Mouse (Mus musculus) T-helper 2 cell (primary cell): Measurements from ENCODE around the gene Gm13090.

ENCODE experiments used
- in situ Hi-C: fragments of 300-600 bp; cut with MboI, MseI; formaldehyde crosslinking; loops from one replicate; pipeline ENCODE4 v1.15.1; 2025; ENCODE audit warnings: high pct_unique_total_duplicates

Gene Gm13090

GRCm38 (mm10) chr4:151089270-151089669, at the start of gene Gm13090:
Gm13090 (plus strand) TSS chr4:151089570.
- in situ Hi-C loops = no loop called here

- in situ Hi-C loops = no loop called here
Observed at GRCm38 (mm10) chr4:151041506-151041905, 47.9 kb upstream of the Gm13090 start.

DNA sequence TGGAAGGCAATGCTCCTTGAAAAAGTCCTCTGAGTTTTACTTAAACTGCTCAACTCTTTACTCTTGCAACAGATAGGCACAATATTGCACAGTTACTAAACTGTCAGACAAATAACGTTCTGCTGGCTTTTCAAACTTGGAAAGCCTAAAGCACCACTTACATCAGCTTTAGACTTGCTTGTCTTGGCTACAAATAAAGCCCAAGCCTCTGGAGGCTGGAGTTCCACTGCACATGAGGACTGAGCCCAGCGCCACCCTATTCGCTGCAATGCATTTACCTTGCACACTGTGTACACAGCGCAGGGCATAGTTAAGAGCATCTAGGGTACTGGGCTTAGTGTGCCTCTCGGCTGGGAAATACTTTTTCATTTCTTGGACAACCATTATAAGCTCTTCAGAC, 46.1 kb upstream of the Gm13090 start:
- in situ Hi-C loops = no loop called here

DNA sequence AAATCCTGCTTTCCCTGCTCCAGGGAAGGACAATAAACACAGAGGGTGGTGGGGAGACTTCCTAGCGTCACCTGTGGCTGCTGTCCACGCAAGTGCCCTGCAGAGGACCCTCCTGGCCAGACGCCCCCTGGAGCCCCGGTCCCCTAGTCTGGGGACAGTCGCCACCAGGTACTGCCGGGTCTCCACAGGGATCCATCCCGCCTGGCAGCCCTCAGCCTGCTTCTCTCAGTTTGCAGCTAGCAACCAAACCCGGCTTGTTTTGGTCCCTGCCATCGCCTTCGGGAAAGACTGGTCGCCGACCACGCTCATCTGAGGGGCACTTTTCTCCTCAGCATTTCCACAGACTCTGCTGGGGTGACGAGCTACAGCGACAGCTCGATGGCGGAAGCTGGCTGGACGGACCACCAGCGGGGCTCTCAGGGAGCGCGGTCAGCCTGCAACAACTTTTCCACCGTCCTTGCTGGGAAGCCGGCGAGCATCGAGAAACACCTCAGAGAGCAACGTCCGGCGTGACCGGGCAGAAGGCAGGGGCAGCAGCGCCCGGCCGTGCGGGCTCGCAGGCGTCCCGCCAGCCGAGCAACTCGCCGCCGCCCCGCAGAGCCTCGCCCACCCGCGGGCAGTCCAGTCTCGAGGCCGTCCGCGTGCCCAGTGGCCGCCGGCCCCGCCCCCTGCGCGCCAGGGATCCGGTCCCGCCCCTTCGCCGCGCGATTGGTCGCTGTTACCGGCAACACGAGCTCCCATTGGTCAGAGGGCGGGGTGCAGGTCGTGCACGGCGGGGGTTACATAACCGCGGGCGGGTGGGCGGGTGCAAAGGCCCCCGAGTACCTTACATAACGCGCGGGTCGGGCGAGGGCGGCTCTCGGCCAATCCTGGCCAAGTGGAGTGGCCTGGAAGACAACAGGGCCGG, 45.1 kb upstream of the Gm13090 start, which contains the start of gene Per3:
Gene Per3, minus strand, starts transcription at position 629 of the 907 bp plus-strand sequence.
- in situ Hi-C loops = no loop called here

DNA sequence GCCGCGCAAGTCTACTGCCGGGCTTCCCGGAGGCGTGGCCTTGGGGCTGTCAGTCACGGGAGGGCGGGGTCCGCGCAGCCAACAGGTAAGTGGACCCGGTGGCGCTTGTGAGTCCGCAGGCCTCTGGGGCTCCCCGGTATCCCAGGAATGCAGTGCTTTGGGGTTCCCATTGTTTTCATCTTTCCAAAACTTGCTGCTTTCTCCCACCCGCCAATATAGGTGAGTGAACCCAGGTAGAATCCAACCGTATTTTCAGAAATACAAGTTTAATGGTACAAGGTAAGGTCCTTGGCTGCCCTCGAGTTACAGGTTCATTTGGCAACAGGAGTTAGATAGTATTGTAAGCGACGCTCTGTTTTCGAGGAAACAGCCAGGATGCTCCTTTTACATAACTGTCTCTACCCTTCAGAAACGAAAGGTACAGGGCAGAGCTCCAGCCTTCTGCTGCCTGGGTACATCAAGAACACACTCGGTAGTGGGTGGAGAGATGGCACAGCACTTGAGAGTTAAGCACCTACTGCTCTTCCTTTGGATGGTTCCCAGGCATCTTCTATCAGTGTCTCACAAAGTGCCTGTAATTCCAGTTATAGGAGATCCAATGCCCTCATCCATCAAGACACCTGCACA, 44.3 kb upstream of the Gm13090 start:
- in situ Hi-C loops = no loop called here

- in situ Hi-C loops = no loop called here
Observed at GRCm38 (mm10) chr4:151046524-151046923, 42.8 kb upstream of the Gm13090 start.

DNA sequence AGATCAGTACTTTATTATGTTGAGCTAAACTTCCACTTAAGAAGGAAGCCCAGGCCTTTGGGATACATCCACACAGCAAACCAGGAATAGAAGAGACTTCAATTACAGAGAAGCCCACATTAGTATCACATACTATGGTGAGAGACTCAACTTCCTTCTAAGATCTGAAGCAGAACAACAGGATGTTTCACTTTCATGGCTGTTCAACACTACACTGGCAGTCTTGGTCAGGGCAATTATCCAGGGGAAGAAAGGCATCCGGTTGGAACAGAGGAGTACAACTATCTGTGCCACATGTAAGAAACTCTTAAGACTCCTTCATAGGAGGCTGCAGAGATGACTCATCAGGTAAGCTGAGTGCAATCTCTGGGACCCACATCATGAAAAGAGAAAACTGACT, 38.2 kb upstream of the Gm13090 start:
- in situ Hi-C loops = no loop called here

DNA sequence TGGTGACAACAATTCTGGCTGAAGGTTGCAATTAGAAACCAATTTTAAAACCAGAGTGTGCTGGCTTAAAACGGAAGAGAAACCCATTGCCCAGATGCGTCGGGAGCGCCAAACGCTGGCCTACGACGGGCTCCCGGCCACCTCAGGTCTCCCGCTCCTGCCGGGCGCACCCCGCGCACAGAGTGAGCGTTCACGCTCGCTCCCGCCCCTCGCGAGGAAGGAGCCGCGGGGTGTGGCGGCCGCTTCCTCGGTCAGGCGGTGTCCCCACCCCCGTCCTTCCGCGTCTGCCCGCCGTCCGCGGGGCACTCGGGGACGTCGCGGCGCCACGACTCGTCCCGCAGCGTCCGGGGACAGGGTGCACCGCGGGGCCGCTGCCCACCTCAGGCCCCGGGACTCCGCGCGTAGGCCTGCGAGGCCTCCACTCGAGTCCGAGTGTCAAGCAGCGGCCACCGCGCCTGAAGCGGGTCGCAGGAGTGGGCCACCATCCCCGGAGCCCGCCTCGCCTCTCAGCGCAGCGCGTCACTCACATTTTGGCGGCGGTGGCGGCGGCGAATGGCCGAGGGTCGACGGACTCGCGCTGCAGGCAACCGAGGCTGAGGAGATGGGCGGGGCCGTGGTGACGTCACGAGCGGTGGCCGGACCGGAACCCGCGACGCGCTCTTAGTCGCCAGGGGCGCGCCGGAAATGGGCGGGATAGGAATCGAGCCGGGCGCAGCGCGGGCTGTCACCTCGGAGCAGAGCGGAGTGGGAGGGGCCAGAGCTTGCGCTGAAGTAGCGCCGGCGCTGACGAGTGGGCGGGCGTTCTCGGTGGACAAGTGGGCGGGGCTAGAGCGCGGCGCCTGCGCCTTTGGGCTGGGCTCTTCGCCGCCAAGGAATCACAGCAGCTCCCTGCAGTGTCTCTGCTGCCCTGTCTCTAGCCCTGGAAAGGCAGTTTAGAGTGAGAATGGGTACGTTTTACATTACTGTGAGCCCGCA, 31.7 kb upstream of the Gm13090 start, which contains the start of gene Vamp3:
Gene Vamp3, minus strand, starts transcription at position 617 of the 975 bp plus-strand sequence.
- in situ Hi-C loops = no loop called here

GRCm38 (mm10) chr4:151058634-151059033, 30.7 kb upstream of the Gm13090 start:
- in situ Hi-C loops = no loop called here

DNA sequence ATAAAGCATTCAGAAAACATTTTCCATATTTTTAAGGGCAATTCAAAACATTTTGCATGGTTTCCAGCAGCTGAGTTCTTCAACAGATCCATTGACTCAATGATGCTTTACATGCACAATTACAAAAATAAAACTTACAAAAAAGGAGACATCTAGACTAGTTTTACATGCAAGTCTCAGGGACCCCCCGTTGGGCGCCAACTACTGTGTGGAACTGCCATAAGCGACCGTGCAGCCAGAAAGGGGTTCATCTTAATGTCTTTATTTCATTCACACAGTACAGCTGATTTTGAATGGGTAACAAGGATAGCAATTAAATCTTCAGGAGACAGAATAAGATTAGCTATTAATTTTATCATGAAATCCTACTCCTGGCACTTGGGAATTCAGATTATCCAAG, 29.8 kb upstream of the Gm13090 start:
- in situ Hi-C loops = no loop called here

DNA sequence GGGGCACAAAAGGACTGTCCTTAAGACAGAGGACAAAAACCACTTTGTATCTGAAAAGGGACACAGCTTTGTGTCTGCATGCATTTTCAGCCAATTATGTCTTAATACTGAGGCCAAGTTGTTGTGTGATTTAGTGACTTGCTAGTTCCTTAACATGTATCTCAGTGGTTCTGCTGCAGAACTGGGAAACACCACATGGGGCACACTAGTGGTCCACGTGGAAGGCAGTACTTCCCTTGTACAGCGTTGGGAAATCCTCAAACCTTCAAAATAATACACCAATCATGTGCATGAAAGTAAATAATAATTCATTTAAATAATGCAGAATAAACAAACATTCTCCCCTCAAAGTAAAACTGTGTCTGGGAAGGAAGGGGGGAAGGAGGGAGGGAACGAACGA, 20.6 kb upstream of the Gm13090 start:
- in situ Hi-C loops = no loop called here

DNA sequence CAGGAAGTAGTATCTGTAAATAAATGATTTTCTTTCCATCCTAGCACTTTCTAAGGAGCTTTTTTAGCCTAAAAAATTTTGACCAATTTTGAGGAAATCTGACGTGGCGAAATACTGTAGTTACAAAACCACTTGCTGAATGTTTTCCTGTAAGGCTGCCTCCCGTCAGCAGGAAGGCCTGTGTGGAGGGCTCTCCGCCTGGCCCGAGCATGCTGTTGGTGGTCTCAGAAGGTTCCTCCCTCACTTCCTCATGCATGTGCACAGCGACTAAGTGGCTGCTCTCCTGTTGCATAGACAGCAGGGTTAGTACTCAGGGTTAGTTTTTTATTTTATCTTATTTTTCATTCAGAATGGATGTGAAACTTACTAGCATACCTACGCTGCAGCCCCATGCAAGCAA, 18.4 kb upstream of the Gm13090 start:
- in situ Hi-C loops = no loop called here

DNA sequence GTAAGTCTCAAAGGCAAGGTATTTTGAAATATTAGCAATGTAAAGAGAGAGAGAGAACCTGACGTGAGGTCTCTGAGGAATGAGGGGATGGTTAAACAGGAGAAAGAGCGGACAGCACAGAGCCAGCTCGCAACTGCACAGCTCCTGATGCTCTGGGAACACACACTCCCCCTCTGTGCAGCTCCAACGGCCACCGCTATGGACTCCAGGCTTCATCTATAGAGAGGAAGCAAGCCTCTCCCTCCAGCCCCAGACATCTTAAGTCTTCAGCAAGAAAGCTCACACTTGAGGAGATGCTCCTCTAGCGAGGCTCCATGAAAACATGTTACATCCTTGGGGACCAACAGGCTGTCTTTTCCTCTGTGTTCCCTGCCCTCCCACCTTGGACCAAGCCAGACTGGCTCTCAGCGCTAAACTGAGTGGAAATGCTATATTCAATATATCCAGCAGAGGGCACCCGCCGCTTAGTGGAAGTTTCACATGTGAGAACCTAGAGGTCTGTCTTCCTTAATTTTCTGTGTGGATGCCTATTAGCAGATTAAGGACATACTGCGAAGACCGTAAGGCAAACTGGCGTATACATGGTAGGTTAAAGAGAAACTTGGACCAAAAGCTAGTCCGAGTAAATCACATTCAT, 16.1 kb upstream of the Gm13090 start:
- in situ Hi-C loops = no loop called here

DNA sequence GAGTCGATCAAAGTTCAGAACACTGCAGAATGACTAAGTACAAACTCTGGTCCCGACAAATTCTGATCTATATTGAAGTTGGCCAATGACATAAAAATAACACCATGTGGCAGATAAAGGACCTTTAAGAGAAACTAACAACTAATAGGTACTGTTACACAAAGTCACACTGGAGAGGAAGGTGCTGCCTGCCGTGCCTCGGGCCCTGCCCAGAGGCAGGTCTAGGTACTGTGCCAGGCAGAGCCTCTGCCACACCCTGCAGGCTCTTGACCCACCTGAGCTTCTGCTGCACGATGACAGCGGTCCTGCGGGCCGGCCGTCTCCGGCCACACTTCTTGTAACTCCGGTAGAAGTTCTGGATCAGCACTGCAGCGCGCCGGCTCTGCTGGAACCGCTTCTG, 14.6 kb upstream of the Gm13090 start:
- in situ Hi-C loops = loop anchor here (5.0 kb wide), 1 partner anchor 67 kb away; no protein-coding TSS in a partner anchor

DNA sequence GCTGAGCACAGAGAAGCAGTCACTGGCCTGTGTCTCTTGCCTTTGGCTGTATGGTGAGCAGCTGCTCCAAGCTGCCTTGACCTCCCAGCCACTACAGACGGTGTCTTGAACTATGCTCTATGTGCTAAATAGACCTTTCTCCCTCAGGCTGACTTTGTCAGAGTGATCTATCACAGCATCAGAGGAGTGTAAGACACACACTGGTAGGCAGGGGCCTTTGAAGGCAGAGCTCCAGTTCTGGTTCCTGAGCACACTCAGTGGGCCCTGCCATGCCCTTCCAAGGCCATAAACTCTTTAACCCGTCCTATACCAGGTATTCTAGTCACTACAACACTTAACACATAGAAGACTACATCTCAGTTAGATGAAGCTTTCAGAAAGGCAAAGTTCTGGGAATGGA, 8.0 kb upstream of the Gm13090 start:
- in situ Hi-C loops = loop anchor here (5.0 kb wide), 1 partner anchor 36 kb away; no protein-coding TSS in a partner anchor

GRCm38 (mm10) chr4:151081977-151082376, 7.4 kb upstream of the Gm13090 start:
- in situ Hi-C loops = loop anchor here (5.0 kb wide), 1 partner anchor 35 kb away; no protein-coding TSS in a partner anchor

GRCm38 (mm10) chr4:151083027-151083426, 6.3 kb upstream of the Gm13090 start:
- in situ Hi-C loops = loop anchor here (5.0 kb wide), 1 partner anchor 34 kb away; no protein-coding TSS in a partner anchor

GRCm38 (mm10) chr4:151087358-151087757, 2.0 kb upstream of the Gm13090 start:
- in situ Hi-C loops = no loop called here

DNA sequence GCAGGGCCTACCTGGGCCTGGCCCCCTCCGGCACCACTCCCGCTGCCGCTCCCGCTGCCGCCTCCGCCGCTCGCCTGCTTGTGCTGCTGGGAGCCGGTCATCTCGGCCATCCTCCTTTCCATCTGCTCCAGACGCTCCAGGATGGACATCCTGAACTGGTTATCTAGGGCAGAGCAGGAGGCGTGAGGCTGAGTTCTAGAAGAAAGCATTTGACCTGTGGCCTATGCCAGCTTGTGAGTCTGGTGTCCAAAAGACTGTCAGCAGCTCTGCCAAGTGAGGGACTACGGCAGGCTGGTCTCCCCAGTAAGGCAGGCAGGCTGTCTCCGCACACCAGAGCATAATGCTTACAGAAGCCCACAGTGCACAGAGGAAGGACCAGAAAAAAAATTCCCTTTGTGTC, 551 bp upstream of the Gm13090 start:
- in situ Hi-C loops = no loop called here

GRCm38 (mm10) chr4:151095207-151095606, 5.8 kb downstream of the Gm13090 start:
- in situ Hi-C loops = no loop called here
